ENCODE assay signal across 9 mouse cellular contexts in the genomic region with DNA sequence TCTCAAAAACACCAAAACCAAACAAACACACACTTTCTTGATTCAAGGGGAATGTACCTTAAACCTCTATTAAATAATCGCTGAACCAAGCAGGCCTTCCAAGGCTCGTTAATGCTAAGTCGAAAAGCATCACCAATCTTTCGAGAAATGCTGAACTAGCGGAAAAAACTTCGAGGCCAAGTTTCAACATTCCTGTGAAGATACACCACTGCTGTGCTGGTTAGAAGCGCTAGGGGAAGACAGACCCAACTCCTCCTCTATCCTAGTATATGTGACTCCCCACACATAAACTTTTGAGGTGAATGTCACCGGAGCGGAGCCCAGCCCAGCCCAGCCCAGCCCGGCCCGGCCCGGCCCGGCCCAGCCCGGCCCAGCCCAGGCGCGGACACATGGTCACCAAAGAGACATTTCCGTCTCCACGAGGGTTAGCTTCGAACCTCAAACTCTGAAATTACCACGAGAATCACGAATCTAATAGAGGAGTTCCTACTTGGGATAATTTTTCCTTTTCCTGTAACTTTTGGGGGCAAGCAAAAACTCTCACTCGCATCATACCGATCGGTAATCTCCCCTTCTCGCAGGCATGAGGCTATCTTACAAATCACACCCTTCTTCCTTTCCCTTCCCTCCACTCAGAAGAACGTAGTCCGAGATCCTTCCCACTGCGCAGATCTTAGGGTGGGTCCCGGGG. TPM values are rescaled to one million over a fixed set of nuclear protein-coding genes. Genes with fewer than 3 reads are reported as not detected.
DNase-seq lines count a peak whose midpoint lies in the region; ATAC-seq and TF ChIP-seq lines count a peak whose summit lies in the region.
"Had no signal": no experiment of that assay in that cellular context is flagged by ENCODE, and none has a peak within 500 bp of the region (broad histone marks: within the 10 kb centered on the region; RNA-seq: fewer than 3 reads in every experiment).

No protein-coding gene starts in this region.

- 1% methylated on average over 29 of the region's 29 CpGs for WGBS in heart, embryonic 12.5 days
- WGBS in hindbrain, embryonic 15.5 days: 4% methylated on average over 29 of the region's 29 CpGs
- WGBS in liver, embryonic 14.5 days (ENCODE audit: insufficient replicate concordance): under 1% methylated on average over 29 of the region's 29 CpGs

- no peak for DNase-seq in heart, adult 9 months (ENCODE audit: low spot score in 2 of 2)
- peak in 1 of 3 experiments; percentile 42 for DNase-seq in liver, embryonic 14.5 days (ENCODE audit: low read depth in 3 of 3, low spot score in 3 of 3)
- DNase-seq in splenic B cell, adult 2 months (ENCODE audit: low read depth, low spot score): peak; percentile 50
- DNase-seq in frontal cortex, adult 2 months (ENCODE audit: extremely low spot score in 1 of 2, low spot score in 1 of 2): no peak
- no peak for DNase-seq in left cerebral cortex, postnatal 14 days (ENCODE audit: low spot score in 2 of 2)

- peak overlapping the region; percentile 85 for H3K9ac ChIP-seq in heart, embryonic 12.5 days
- H3K9ac ChIP-seq in hindbrain, embryonic 15.5 days: peak overlapping the region; percentile 82
- H3K9ac ChIP-seq in liver, embryonic 14.5 days (replicated peaks): peak overlapping the region; percentile 74

- intact Hi-C loops in left cerebral cortex, postnatal 14 days (cut with DNase I): no loop called here

- H3K9me3 ChIP-seq in heart, embryonic 12.5 days (replicated peaks): no peaks in the 10 kb centered on the region
- H3K9me3 ChIP-seq in hindbrain, embryonic 15.5 days: no peaks in the 10 kb centered on the region
- H3K9me3 ChIP-seq in liver, embryonic 14.5 days (ENCODE audit: control insufficient read depth, low read length): no peaks in the 10 kb centered on the region

- TF ChIP-seq EP300 in liver, embryonic 14.5 days (IDR thresholded peaks at IDR 0.05; ENCODE audit: low read depth): no peak

- H3K36me3 ChIP-seq in heart, embryonic 12.5 days: no peaks in the 10 kb centered on the region; the same call in 1 of the 2 replicates
- no peaks in the 10 kb centered on the region for H3K36me3 ChIP-seq in hindbrain, embryonic 15.5 days
- no peaks in the 10 kb centered on the region for H3K36me3 ChIP-seq in liver, embryonic 14.5 days (replicated peaks; ENCODE audit: control insufficient read depth, insufficient read depth, low read depth)
- no peaks in the 10 kb centered on the region for H3K36me3 ChIP-seq in splenic B cell, adult 2 months (ENCODE audit: control insufficient read depth, insufficient read depth, low read length, poor library complexity, severe bottlenecking)

- H3K4me3 ChIP-seq in heart, embryonic 12.5 days: peak overlapping the region; percentile 89
- H3K4me3 ChIP-seq in hindbrain, embryonic 15.5 days: peak overlapping the region; percentile 79
- peak overlapping the region; percentile 70 to 84 for H3K4me3 ChIP-seq in liver, embryonic 14.5 days (ENCODE audit: insufficient read depth in 1 of 2, low read depth in 2 of 2, low read length in 2 of 2)

- no peak for TF ChIP-seq CTCF in liver, embryonic 14.5 days (IDR thresholded peaks at IDR 0.05; ENCODE audit: low read depth)

- ATAC-seq in heart, embryonic 12.5 days (ENCODE audit: insufficient number of reproducible peaks, low FRiP score): peak; percentile 16
- ATAC-seq in common myeloid progenitor, adult 5-6 weeks (replicated peaks; ENCODE audit: low read depth, poor library complexity, severe bottlenecking): 0 out of 2 replicates have a peak, but pooled peaks have one; percentile 4
- no peak for ATAC-seq in hindbrain, embryonic 15.5 days (ENCODE audit: low FRiP score, low read depth)
- peak; percentile 23 for ATAC-seq in liver, embryonic 14.5 days (ENCODE audit: insufficient read depth)

- peaks cover 43% of the 10 kb centered on the region for H3K4me1 ChIP-seq in heart, embryonic 12.5 days (replicated peaks)
- H3K4me1 ChIP-seq in hindbrain, embryonic 15.5 days (replicated peaks): peaks cover 45% of the 10 kb centered on the region
- H3K4me1 ChIP-seq in liver, embryonic 14.5 days (replicated peaks; ENCODE audit: control insufficient read depth in 2 of 2, insufficient read depth in 2 of 2, low read length in 1 of 2): peaks cover 4 to 29% of the 10 kb centered on the region in 2 experiments

- H3K27me3 ChIP-seq in heart, embryonic 12.5 days (replicated peaks): no peaks in the 10 kb centered on the region
- H3K27me3 ChIP-seq in hindbrain, embryonic 15.5 days: no peaks in the 10 kb centered on the region
- no peaks in the 10 kb centered on the region for H3K27me3 ChIP-seq in liver, embryonic 14.5 days (ENCODE audit: control insufficient read depth, insufficient read depth, low read length)
- H3K27me3 ChIP-seq in splenic B cell, adult 2 months (ENCODE audit: control insufficient read depth, insufficient read depth, low read length, poor library complexity, severe bottlenecking): no peaks in the 10 kb centered on the region

- H3K27ac ChIP-seq in heart, embryonic 12.5 days (ENCODE audit: poor library complexity, severe bottlenecking): peak overlapping the region; percentile 95
- peak overlapping the region; percentile 96 for H3K27ac ChIP-seq in hindbrain, embryonic 15.5 days (replicated peaks)
- peak overlapping the region; percentile 31 for H3K27ac ChIP-seq in liver, embryonic 14.5 days

- peak overlapping the region; percentile 97 for H3K4me2 ChIP-seq in heart, embryonic 12.5 days
- peak overlapping the region; percentile 86 for H3K4me2 ChIP-seq in hindbrain, embryonic 15.5 days
- peak overlapping the region; percentile 92 for H3K4me2 ChIP-seq in liver, embryonic 14.5 days (ENCODE audit: low read depth)

RNA-seq across cellular contexts. Expression of a gene that starts 1.0 kb away (rescaled TPM):
- 32.9 and 33.4 TPM in 2 replicates for polyA plus RNA-seq in heart, embryonic 12.5 days (2016; fragmentation: Nextera tagmentation; extraction: Ambion mirVana)
- total RNA-seq in common myeloid progenitor, adult 5-6 weeks (2017): 40.1 and 47.4 TPM in 2 replicates
- 24.9 TPM in 2 replicates for polyA plus RNA-seq in hindbrain, embryonic 15.5 days (2015; fragmentation: Nextera tagmentation; extraction: Ambion mirVana)
- polyA plus RNA-seq in liver, embryonic 14.5 days (2012; rRNA removed): 13.3 and 14.2 TPM in 2 replicates
- polyA plus RNA-seq in liver, embryonic 14.5 days (2014; fragmentation: Nextera tagmentation; extraction: Ambion mirVana): 14.3 and 17.2 TPM in 2 replicates
- 22.3 and 23.0 TPM in 2 replicates for polyA plus RNA-seq in frontal cortex, adult 2 months (2012; rRNA removed)
- 10 to 100 TPM; 43.8 to 48.6 TPM for total RNA-seq in left cerebral cortex, postnatal 14 days (2021)

RNA-seq across cellular contexts. Expression of a gene that starts 9.1 kb away (rescaled TPM):
- polyA plus RNA-seq in heart, embryonic 12.5 days (2016; fragmentation: Nextera tagmentation; extraction: Ambion mirVana): 18.2 and 20.0 TPM in 2 replicates
- 10.4 and 13.2 TPM in 2 replicates for total RNA-seq in common myeloid progenitor, adult 5-6 weeks (2017)
- polyA plus RNA-seq in hindbrain, embryonic 15.5 days (2015; fragmentation: Nextera tagmentation; extraction: Ambion mirVana): 23.7 and 25.2 TPM in 2 replicates
- polyA plus RNA-seq in liver, embryonic 14.5 days (2012; rRNA removed): 7.5 and 8.3 TPM in 2 replicates
- 17.6 and 20.6 TPM in 2 replicates for polyA plus RNA-seq in liver, embryonic 14.5 days (2014; fragmentation: Nextera tagmentation; extraction: Ambion mirVana)
- 20.9 and 21.0 TPM in 2 replicates for polyA plus RNA-seq in frontal cortex, adult 2 months (2012; rRNA removed)
- total RNA-seq in left cerebral cortex, postnatal 14 days (2021): 10 to 100 TPM; 31.6 to 38.8 TPM

RNA-seq across cellular contexts. Expression of a gene that starts 50.4 kb away (rescaled TPM):
- polyA plus RNA-seq in heart, embryonic 12.5 days (2016; fragmentation: Nextera tagmentation; extraction: Ambion mirVana): not detected in 2 replicates
- not detected in 2 replicates for total RNA-seq in common myeloid progenitor, adult 5-6 weeks (2017)
- polyA plus RNA-seq in hindbrain, embryonic 15.5 days (2015; fragmentation: Nextera tagmentation; extraction: Ambion mirVana): 0.43 and 0.71 TPM in 2 replicates
- 0.03 TPM in 1 of 2 replicates, not detected in the other for polyA plus RNA-seq in liver, embryonic 14.5 days (2012; rRNA removed)
- polyA plus RNA-seq in liver, embryonic 14.5 days (2014; fragmentation: Nextera tagmentation; extraction: Ambion mirVana): not detected in 2 replicates
- polyA plus RNA-seq in frontal cortex, adult 2 months (2012; rRNA removed): 0.36 and 0.50 TPM in 2 replicates
- under 1 TPM; 0.20 to 0.38 TPM for total RNA-seq in left cerebral cortex, postnatal 14 days (2021)
- polyA plus RNA-seq: brain, embryonic 14.5 days had no signal

Comparison
In these comparisons a context has a peak if more than half of its experiments do, and no peak if none do; other contexts are left out.
1. H3K27ac ChIP-seq: peak in every context shown above with its lines; median percentile 96 in hindbrain, embryonic 15.5 days; 95 in heart, embryonic 12.5 days; 31 in liver, embryonic 14.5 days.